Mouse (Mus musculus): Measurements from ENCODE around the gene Bhlhe40.

GRCm38 (mm10) chr6:108688344-108688743, 27.9 kb downstream of the Bhlhe40 start:
- TF ChIP-seq ZKSCAN1 (IDR thresholded peaks at IDR 0.05; ENCODE audit: low read depth, low read length) (no peak), EP300 (IDR thresholded peaks at IDR 0.05; ENCODE audit: low read depth in 1 of 2, low read length in 2 of 2) (no peak), ETS1 (IDR thresholded peaks at IDR 0.05; ENCODE audit: low read depth, low read length) (no peak), CTCF (IDR thresholded peaks at IDR 0.05 in 2 of 3, conservative IDR thresholded peaks at IDR 0.05 in 1 of 3; ENCODE audit: control insufficient read depth in 1 of 3, insufficient read depth in 1 of 3, low read depth in 2 of 3, low read length in 3 of 3, poor library complexity in 1 of 3, severe bottlenecking in 1 of 3) (no peak), SIN3A (IDR thresholded peaks at IDR 0.05; ENCODE audit: low read length) (no peak; the same call in 1 of the 2 replicates), NELFE (IDR thresholded peaks at IDR 0.05; ENCODE audit: low read depth, low read length) (no peak), MAX (IDR thresholded peaks at IDR 0.05; ENCODE audit: low read length) (no peak), USF1 (IDR thresholded peaks at IDR 0.05; ENCODE audit: low read depth, low read length) (no peak)
